Mouse (Mus musculus): ENCODE data around the gene Gm4869. TPM values are rescaled to one million over a fixed set of nuclear protein-coding genes. Genes with fewer than 3 reads are reported as not detected.

The Gm4869 gene
- polyA plus RNA-seq (2016; fragmentation: Nextera tagmentation; extraction: Ambion mirVana), result not detected in 2 replicates

DNA sequence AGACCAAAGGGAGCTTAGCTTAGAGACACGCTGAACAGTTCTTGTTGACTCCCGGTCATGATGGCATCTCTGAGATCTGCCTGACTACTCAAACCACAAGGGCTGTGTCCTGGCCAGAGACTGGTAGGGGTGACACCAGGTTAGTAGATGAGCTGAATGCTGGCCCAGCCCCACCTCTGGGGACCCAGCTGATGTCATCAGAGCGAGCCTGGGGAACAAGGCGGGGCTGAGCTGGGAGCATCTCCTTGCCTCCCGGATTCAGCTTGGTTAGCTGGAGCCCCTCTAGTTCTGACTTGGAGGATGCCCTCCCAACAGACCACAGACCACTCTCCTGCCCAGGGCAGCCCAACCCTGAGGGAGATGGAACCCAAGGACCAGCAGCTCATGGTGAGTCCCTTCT is at the start of gene Gm4869:
Gm4869 (plus strand) TSS at position 301 of the 400 bp plus-strand sequence.
- Histone ChIP-seq H3K27me3 (replicated peaks) (no peaks in the 10 kb centered on the region), H3K4me3 (no peak within 1 kb of the TSS), H3K9me3 (replicated peaks) (no peaks in the 10 kb centered on the region), H3K4me1 (no peaks in the 10 kb centered on the region), H3K27ac (no peak within 1 kb of the TSS), H3K9ac (no peak within 1 kb of the TSS), H3K36me3 (peaks cover 57% of the 10 kb centered on the region), H3K4me2 (no peak within 1 kb of the TSS)
- ATAC-seq, result no peak
- WGBS (ENCODE audit: insufficient replicate concordance), result 74% methylated on average over 5 of the region's 5 CpGs

DNA sequence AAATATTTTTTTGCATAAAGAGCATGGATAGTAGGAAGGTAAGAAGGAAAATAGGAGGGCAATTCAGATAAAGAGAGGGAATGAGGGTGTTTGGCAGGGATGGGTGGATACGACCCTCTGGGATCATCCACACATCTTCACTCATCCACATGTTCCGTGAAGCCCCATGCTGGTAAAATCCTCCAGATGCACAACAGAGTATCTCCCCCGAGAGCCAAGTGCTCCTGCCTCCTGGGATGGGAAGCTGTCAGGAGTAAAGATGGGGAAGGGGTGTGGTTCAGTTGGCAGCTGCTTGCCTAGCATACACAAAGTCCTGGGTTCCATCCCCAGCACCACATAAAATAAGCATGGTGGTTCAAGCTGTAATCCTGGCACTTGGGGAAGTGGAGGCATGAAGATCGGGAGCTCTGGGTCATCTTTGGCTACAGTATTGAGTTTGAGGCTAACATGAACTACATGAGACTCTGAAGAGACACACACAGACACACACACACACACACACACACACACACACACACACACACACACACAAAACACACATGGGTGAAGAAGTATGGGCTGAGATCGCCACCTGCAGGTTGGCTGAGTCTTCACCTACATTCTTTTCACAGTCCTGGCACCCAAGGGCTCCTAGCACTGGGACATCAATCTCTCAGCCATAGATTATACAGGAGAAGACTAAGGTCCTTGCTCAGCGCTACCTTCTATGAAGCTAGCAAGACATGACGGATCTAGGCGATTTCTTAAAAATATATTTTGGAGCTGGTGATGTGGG is 49.1 kb upstream of the Gm4869 start:
- H3K9me3 ChIP-seq (replicated peaks), result no peaks in the 10 kb centered on the region
- no peak overlapping the region for H3K4me2 ChIP-seq
- H3K9ac ChIP-seq, result no peak overlapping the region
- no peaks in the 10 kb centered on the region for H3K36me3 ChIP-seq
- H3K4me3 ChIP-seq, result no peak overlapping the region
- no peak for ATAC-seq
- H3K4me1 ChIP-seq, result no peaks in the 10 kb centered on the region
- H3K27me3 ChIP-seq (replicated peaks), result peaks cover 10% of the 10 kb centered on the region
- WGBS (ENCODE audit: insufficient replicate concordance), result 45% methylated on average over 8 of the region's 8 CpGs
- no peak overlapping the region for H3K27ac ChIP-seq

DNA sequence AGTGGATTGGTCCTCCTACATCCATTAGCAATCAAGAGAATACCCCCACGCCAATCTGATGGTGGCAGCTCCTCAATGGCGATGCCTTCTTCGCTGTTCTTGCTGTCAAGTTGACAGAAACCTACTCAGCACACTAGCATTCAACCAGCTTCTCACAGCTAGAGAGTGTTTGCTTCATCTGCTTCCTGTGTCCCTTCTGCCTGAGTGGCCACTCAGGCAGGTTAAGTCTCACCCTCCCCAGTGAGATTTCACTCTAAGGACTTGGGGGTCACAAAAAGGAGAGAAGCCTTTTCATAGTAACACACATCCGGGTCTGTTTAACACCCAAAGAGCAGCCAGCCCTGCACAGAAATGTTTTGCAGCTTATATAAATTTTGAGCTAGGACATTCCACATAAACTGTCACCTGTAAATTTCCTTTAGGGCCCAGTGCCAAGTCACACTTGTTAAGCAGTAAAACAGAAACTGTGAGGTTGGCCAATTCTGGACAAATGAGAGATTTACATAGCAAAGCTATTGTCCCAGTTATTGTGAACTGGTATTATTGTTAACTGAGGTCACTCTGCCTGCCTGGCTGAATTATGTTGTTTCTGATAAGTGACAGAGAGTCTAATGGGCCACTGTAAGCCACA is 42.7 kb upstream of the Gm4869 start:
- Histone ChIP-seq H3K4me2 (no peak overlapping the region), H3K4me3 (no peak overlapping the region), H3K27me3 (replicated peaks) (peaks cover 7% of the 10 kb centered on the region), H3K9me3 (replicated peaks) (no peaks in the 10 kb centered on the region), H3K27ac (no peak overlapping the region), H3K9ac (no peak overlapping the region), H3K36me3 (no peaks in the 10 kb centered on the region), H3K4me1 (no peaks in the 10 kb centered on the region)
- 72% methylated on average over 4 of the region's 4 CpGs for WGBS (ENCODE audit: insufficient replicate concordance)
- ATAC-seq, result no peak

DNA sequence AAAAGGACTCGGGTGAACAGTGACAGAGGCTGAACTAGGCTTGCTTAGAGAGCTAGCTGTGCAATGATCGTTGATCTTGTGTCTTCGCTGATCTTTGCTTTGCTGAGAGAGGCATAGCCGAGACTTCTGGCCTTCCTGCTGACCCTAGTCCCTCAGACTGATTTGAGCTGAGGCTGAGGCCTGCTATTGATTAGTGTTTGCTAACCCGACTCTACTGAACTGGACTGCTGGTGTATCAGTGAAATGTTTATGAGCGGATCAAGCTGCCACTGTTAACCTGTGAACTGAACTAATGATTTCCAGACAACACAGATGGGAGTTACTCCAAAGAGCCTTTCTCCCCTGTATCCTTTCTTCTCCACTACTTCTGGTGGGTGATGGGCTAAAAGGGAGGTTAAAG is 40.3 kb upstream of the Gm4869 start:
- Histone ChIP-seq H3K27ac (no peak overlapping the region), H3K9me3 (replicated peaks) (no peaks in the 10 kb centered on the region), H3K27me3 (replicated peaks) (no peaks in the 10 kb centered on the region; the same call in 1 of the 2 replicates), H3K4me1 (no peaks in the 10 kb centered on the region), H3K36me3 (no peaks in the 10 kb centered on the region), H3K9ac (no peak overlapping the region), H3K4me3 (no peak overlapping the region), H3K4me2 (no peak overlapping the region)
- no peak for ATAC-seq
- 80% methylated on average over 6 of the region's 6 CpGs for WGBS (ENCODE audit: insufficient replicate concordance)

DNA sequence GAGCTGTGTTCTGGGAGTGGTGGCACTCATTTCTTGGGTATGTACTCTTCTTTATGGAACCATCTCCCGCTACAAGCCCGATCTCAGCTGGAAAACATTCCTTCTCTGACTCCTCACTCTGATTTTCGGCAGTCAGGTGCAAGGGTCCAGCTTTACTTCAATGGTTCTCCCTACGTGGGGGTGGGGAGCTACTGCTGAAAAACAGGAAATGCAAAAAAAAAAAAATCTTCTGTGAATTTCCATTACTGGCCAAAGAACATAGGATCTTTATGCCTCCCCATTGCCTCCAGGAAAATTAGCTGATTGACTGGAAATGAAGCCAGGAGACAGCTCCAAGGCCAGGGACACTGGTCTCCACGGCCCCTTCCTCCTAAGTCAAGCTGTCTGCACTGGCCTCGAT is 38.8 kb upstream of the Gm4869 start:
- no peaks in the 10 kb centered on the region for H3K9me3 ChIP-seq (replicated peaks)
- 47% methylated on average over 6 of the region's 6 CpGs for WGBS (ENCODE audit: insufficient replicate concordance)

DNA sequence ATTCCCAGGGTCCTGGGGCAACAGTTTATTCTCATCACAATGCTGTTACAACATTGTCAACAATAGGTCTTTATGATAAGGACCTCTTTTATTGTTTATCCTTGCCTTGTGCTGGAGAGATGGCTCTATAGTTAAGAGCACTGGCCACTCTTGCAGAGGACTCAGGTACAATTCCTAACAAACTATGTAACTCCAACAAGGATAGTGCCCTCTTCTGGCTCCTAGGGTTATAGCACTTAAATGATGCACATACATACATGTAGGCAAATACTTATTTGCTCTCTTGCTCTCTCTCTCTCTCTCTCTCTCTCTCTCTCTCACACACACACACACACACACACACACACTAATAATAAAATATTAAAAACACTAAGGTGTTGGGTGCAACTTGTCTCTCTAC is 36.6 kb upstream of the Gm4869 start:
- H3K4me1 ChIP-seq, result no peaks in the 10 kb centered on the region

More for the DNA sequence above, 38.8 kb upstream of the Gm4869 start:
- ATAC-seq, result no peak
- Histone ChIP-seq H3K4me3 (no peak overlapping the region), H3K36me3 (no peaks in the 10 kb centered on the region), H3K9ac (no peak overlapping the region), H3K4me1 (no peaks in the 10 kb centered on the region), H3K4me2 (no peak overlapping the region), H3K27me3 (replicated peaks) (no peaks in the 10 kb centered on the region; the same call in 1 of the 2 replicates), H3K27ac (no peak overlapping the region)

DNA sequence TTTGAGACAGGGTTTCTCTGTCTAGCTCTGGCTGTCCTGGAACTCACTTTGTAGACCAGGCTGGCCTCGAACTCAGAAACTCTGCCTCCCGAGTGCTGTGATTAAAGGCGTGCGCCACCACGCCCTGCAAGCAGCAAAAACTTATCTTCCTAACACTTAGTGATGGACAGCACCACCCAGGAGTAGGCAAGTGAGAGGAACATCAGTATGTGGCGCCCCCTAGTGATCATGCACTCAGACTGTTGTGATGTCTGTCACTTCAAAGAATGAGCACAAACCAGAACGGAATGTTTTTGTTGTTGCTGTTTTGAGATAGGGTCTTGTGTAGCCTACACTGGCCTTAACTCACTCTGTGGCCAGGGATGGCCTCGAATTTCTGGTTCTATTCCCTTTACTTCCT is 34.1 kb upstream of the Gm4869 start:
- WGBS (ENCODE audit: insufficient replicate concordance), result 12% methylated on average over 8 of the region's 8 CpGs
- Histone ChIP-seq H3K4me2 (no peak overlapping the region), H3K36me3 (no peaks in the 10 kb centered on the region), H3K4me3 (no peak overlapping the region), H3K27ac (no peak overlapping the region), H3K9ac (no peak overlapping the region), H3K27me3 (replicated peaks) (peaks cover 11% of the 10 kb centered on the region; the same call in 1 of the 2 replicates), H3K4me1 (no peaks in the 10 kb centered on the region), H3K9me3 (replicated peaks) (no peaks in the 10 kb centered on the region)
- ATAC-seq, result peak; percentile 63; the same call in 1 of the 2 replicates

More for the DNA sequence above, 36.6 kb upstream of the Gm4869 start:
- H3K4me3 ChIP-seq, result no peak overlapping the region
- H3K4me2 ChIP-seq, result no peak overlapping the region
- peaks cover 3% of the 10 kb centered on the region; the same call in 1 of the 2 replicates for H3K27me3 ChIP-seq (replicated peaks)
- no peak overlapping the region for H3K27ac ChIP-seq
- no peak overlapping the region for H3K9ac ChIP-seq
- H3K9me3 ChIP-seq (replicated peaks), result no peaks in the 10 kb centered on the region
- no peaks in the 10 kb centered on the region for H3K36me3 ChIP-seq
- ATAC-seq, result no peak

DNA sequence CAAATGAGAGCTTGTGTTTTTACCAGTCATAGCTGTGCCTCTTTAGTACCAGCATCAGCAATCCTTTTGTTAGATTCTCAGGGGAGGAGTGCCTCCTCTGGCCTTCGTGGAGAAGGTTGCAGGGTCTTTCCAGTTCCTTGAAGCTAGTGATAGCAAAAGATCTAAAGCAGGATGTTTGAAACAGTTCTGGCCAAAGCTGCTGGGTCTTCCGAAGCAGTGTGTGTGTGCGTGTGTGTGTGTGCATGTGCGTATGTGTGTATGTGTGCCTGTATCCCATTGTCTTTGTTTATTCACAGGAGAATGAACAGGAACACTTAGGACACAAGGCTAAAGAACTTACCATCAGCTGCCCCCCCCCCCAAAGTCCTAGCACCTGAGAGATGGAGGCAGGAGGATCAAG is 30.8 kb upstream of the Gm4869 start:
- no peak overlapping the region for H3K4me2 ChIP-seq
- H3K27ac ChIP-seq, result no peak overlapping the region
- H3K4me3 ChIP-seq, result no peak overlapping the region
- whole genome bisulfite sequencing (ENCODE audit: insufficient replicate concordance), result 60% methylated on average over 4 of the region's 4 CpGs
- H3K9me3 ChIP-seq (replicated peaks), result no peaks in the 10 kb centered on the region
- no peaks in the 10 kb centered on the region for H3K36me3 ChIP-seq
- H3K4me1 ChIP-seq, result peaks cover 10% of the 10 kb centered on the region; the same call in 1 of the 2 replicates
- H3K9ac ChIP-seq, result no peak overlapping the region
- 0 out of 2 replicates have a peak, but pooled peaks cover 11% of the 10 kb centered on the region for H3K27me3 ChIP-seq (replicated peaks)
- no peak for ATAC-seq

DNA sequence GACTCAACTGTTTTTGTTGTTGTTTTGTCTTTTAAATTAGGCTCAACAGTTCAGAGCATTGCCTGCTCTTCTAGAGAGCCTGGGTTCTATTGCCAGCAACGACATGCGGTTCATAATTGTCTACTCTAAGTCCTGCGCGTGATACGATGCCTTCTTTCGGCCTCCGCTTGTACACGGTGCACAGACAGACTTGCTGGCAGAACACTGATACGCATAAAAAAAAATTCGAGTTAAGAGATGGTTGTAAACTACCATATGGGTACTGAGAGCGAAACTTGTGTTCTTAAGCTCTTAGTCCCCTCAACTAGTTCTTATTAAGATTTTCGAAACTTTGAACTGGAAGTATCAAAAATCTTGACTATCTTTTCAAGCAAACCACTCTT is 27.3 kb upstream of the Gm4869 start:
- 2% methylated on average over 12 of the region's 12 CpGs for WGBS (ENCODE audit: insufficient replicate concordance)
- Histone ChIP-seq H3K4me2 (peak overlapping the region; percentile 86), H3K27ac (peak overlapping the region; percentile 90), H3K27me3 (replicated peaks) (0 out of 2 replicates have a peak, but pooled peaks cover 8% of the 10 kb centered on the region), H3K36me3 (peaks cover 20% of the 10 kb centered on the region), H3K9me3 (replicated peaks) (no peaks in the 10 kb centered on the region), H3K9ac (peak overlapping the region; percentile 83), H3K4me1 (peaks cover 41% of the 10 kb centered on the region), H3K4me3 (peak overlapping the region; percentile 95)
- 0 out of 2 replicates have a peak, but pooled peaks have one; percentile 6 for ATAC-seq

DNA sequence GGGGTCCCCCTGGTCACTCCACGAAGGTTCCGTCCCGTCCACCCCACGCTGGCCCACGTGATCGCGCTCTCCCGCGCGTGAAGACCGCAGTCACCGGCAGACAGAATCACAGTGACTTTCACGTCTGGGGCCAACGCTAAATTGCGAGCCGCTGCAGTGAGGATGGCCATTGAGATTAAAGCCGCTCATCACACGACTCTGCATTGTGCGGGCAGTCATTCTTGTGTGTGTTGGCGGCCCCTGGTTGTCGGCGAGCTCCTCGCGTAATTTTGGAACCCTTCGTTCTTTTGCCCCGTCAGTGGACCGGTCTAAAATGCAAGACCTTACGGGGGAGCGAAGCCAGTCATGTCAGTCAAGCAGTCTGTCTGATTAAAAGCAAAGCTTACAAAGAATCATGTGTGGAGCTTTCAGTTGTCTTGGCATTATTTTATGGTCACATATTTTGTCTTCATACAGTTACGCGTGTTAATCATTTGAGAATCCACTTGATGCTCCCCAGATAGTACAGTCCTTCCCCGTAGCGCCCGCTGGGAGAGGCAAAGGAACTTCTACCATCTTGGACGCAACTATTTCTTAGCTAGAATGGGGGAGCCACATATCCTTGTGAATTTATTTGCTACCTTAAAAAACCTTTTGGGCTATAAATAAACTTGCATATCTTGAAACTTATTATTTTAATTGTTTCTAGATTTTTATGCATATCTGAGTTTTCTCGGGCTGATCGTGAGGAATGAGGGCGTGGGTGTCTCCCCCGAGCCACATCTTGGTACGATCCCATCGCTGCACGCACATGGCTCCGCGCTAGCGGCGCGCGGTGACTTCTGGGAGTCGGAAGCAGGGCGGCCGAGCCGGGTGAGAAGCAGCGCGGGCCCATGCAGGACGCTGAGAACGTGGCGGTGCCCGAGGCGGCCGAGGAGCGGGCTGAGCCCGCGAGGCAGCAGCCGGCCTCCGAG is 26.7 kb upstream of the Gm4869 start, which contains the start of gene Eif3b:
Eif3b (plus strand) TSS at position 840 of the 953 bp plus-strand sequence.
- H3K4me2 ChIP-seq, result peak within 1 kb of the TSS; percentile 86
- H3K4me3 ChIP-seq, result peak within 1 kb of the TSS; percentile 95
- H3K27me3 ChIP-seq (replicated peaks), result 0 out of 2 replicates have a peak, but pooled peaks cover 8% of the 10 kb centered on the region
- H3K9ac ChIP-seq, result peak within 1 kb of the TSS; percentile 91
- H3K9me3 ChIP-seq (replicated peaks), result no peaks in the 10 kb centered on the region
- ATAC-seq, result peak; percentile 89
- peaks cover 47% of the 10 kb centered on the region for H3K4me1 ChIP-seq
- H3K27ac ChIP-seq, result peak within 1 kb of the TSS; percentile 90
- peaks cover 26% of the 10 kb centered on the region for H3K36me3 ChIP-seq
- WGBS (ENCODE audit: insufficient replicate concordance), result under 1% methylated on average over 65 of the region's 65 CpGs

DNA sequence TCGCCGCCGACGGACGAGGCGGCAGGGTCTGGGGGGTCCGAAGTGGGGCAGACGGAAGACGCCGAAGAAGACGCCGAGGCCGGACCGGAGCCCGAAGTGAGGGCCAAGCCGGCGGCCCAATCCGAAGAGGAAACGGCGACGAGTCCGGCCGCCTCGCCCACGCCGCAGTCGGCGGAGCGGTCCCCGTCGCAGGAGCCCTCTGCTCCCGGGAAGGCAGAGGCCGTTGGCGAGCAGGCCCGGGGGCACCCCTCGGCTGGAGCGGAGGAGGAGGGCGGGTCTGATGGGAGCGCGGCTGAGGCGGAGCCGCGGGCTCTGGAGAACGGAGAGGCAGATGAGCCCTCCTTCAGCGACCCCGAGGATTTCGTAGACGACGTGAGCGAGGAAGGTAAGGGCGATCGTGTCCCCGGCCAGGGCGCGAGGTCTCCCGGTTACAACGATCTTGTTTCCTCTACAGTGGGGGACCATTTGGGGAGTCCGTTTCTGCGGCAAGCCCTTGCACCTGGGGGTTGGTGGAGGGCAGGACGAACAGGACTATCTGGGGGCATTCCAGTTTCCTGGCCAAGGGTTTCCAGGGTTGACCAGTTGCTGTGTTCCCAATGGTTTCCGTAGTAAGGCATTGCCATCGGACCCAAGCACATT is 25.9 kb upstream of the Gm4869 start:
- Histone ChIP-seq H3K27me3 (replicated peaks) (0 out of 2 replicates have a peak, but pooled peaks cover 6% of the 10 kb centered on the region), H3K4me2 (peak overlapping the region; percentile 86), H3K36me3 (peaks cover 34% of the 10 kb centered on the region), H3K4me1 (peaks cover 47% of the 10 kb centered on the region), H3K4me3 (peak overlapping the region; percentile 95), H3K9ac (peak overlapping the region; percentile 91), H3K9me3 (replicated peaks) (no peaks in the 10 kb centered on the region), H3K27ac (peak overlapping the region; percentile 85)
- under 1% methylated on average over 62 of the region's 62 CpGs for WGBS (ENCODE audit: insufficient replicate concordance)
- peak; percentile 73 for ATAC-seq

Measured in liver, embryonic 12.5 days (tissue).